Mouse (Mus musculus) neural tube, embryonic 12.5 days (tissue): Measurements from ENCODE around the gene Mogat2. TPM values are rescaled to one million over a fixed set of nuclear protein-coding genes. Genes with fewer than 3 reads are reported as not detected.

Experiments used
- ATAC-seq: fragments of 200-750 bp; cut with Nextera tagmentation; 2 replicates; pipeline ENCODE4 v1.8.0; 2017; ENCODE audit warnings: low read depth, mild to moderate bottlenecking, moderate TSS enrichment, moderate library complexity; ENCODE audit not compliant: low FRiP score
- H3K27ac ChIP-seq: fragments of 300-500 bp; sonication (generic); 2 replicates; pipeline ENCODE4 v1.5.1; 2016
- H3K27me3 ChIP-seq: fragments of 300-500 bp; sonication (generic); replicated peaks from 2 replicates; pipeline ENCODE4 v1.6.1; 2016; ENCODE audit warnings: mild to moderate bottlenecking
- H3K36me3 ChIP-seq: fragments of 300-500 bp; sonication (generic); 2 replicates; pipeline ENCODE4 v1.6.1; 2016; ENCODE audit warnings: mild to moderate bottlenecking
- H3K4me1 ChIP-seq: fragments of 300-500 bp; sonication (generic); 2 replicates; pipeline ENCODE4 v1.6.1; 2016
- H3K4me2 ChIP-seq: fragments of 300-500 bp; sonication (generic); replicated peaks from 2 replicates; pipeline ENCODE4 v1.6.1; 2016; ENCODE audit warnings: mild to moderate bottlenecking
- H3K4me3 ChIP-seq: fragments of 300-500 bp; sonication (generic); 2 replicates; pipeline ENCODE4 v1.5.1; 2016
- H3K9ac ChIP-seq: fragments of 300-500 bp; sonication (generic); 2 replicates; pipeline ENCODE4 v1.6.1; 2016; ENCODE audit warnings: mild to moderate bottlenecking
- H3K9me3 ChIP-seq: fragments of 300-500 bp; sonication (generic); 2 replicates; pipeline ENCODE4 v1.6.1; 2016; ENCODE audit warnings: mild to moderate bottlenecking
- WGBS: fragments of 180-500 bp; shearing (Covaris S2); methylation state at CpG from one replicate; pipeline ENCODE4 v1.1.7; 2016; 5-methylcytosine and 5-hydroxymethylcytosine counted together
- polyA plus RNA-seq: library from polyadenylated mRNA; unstranded; fragments of >200 nt; fragmentation: Nextera tagmentation; extraction: Ambion mirVana; gene quantifications from 2 replicates; pipeline ENCODE4 v1.2.1, GENCODE M21; 2016

Gene Mogat2
- polyA plus RNA-seq, 1 experiment from 2014 or later: 6.3 TPM

DNA sequence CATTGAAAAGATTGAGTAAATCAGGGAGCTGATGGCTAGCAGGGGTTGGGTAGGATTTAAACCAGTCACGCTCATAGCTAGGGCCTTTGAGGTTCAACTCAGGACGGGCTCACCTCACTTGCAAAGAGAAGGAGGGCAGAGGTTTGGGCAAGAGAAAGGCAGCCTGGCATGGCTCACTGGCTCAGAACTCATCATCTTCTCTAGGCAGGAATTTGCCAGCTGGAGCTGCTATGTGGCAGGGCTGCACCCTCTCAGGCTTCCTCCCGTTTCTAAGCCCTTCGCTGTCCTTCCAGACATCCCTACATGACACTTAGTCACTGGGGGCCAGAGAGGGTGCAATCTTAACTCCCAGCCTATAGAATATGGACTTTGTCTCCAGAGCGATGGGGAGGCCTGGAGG is 51.0 kb downstream of the Mogat2 start:
- WGBS: 81% methylated on average over 5 of the region's 5 CpGs
- no peak for ATAC-seq
- Histone ChIP-seq H3K4me3 (no peak overlapping the region), H3K4me1 (no peaks in the 10 kb centered on the region), H3K4me2 (no peak overlapping the region), H3K27ac (no peak overlapping the region), H3K36me3 (no peaks in the 10 kb centered on the region), H3K27me3 (no peaks in the 10 kb centered on the region), H3K9me3 (no peaks in the 10 kb centered on the region), H3K9ac (no peak overlapping the region)

GRCm38 (mm10) chr7:99185405-99185804 is 53.0 kb downstream of the Mogat2 start:
- Histone ChIP-seq H3K27me3 (0 out of 2 replicates have a peak, but pooled peaks cover 10% of the 10 kb centered on the region), H3K36me3 (no peaks in the 10 kb centered on the region), H3K9ac (no peak overlapping the region), H3K4me2 (no peak overlapping the region), H3K9me3 (no peaks in the 10 kb centered on the region), H3K4me3 (no peak overlapping the region), H3K27ac (no peak overlapping the region), H3K4me1 (no peaks in the 10 kb centered on the region)
- ATAC-seq: no peak
- WGBS: 95% methylated on average over 3 of the region's 3 CpGs

- no peak overlapping the region for H3K9ac ChIP-seq
- H3K4me1 ChIP-seq: no peaks in the 10 kb centered on the region
- H3K9me3 ChIP-seq: no peaks in the 10 kb centered on the region
- H3K4me2 ChIP-seq: no peak overlapping the region
- H3K36me3 ChIP-seq: no peaks in the 10 kb centered on the region
- H3K27ac ChIP-seq: no peak overlapping the region
- no peak overlapping the region for H3K4me3 ChIP-seq
- 80% methylated on average over 6 of the region's 6 CpGs for WGBS
- ATAC-seq: no peak
- 0 out of 2 replicates have a peak, but pooled peaks cover 10% of the 10 kb centered on the region for H3K27me3 ChIP-seq
Observed at GRCm38 (mm10) chr7:99183751-99184150, 54.7 kb downstream of the Mogat2 start.

GRCm38 (mm10) chr7:99182432-99183172 is 55.8 kb downstream of the Mogat2 start, which contains the start of gene Dgat2:
Dgat2 (minus strand) TSS chr7:99182719.
- no peaks in the 10 kb centered on the region for H3K36me3 ChIP-seq
- H3K4me2 ChIP-seq: peak within 1 kb of the TSS; percentile 91
- H3K9me3 ChIP-seq: no peaks in the 10 kb centered on the region
- peak within 1 kb of the TSS; percentile 60 for H3K4me3 ChIP-seq
- peak within 1 kb of the TSS; percentile 69 for H3K9ac ChIP-seq
- peak; percentile 92 for ATAC-seq
- WGBS: 1% methylated on average over 63 of the region's 63 CpGs
- H3K4me1 ChIP-seq: no peaks in the 10 kb centered on the region
- H3K27ac ChIP-seq: peak within 1 kb of the TSS; percentile 57; the same call in 1 of the 2 replicates
- H3K27me3 ChIP-seq: 0 out of 2 replicates have a peak, but pooled peaks cover 10% of the 10 kb centered on the region

- 0 out of 2 replicates have a peak, but pooled peaks cover 10% of the 10 kb centered on the region for H3K27me3 ChIP-seq
- peak overlapping the region; percentile 91 for H3K4me2 ChIP-seq
- no peaks in the 10 kb centered on the region for H3K4me1 ChIP-seq
- no peaks in the 10 kb centered on the region for H3K36me3 ChIP-seq
- H3K27ac ChIP-seq: no peak overlapping the region; the same call in 1 of the 2 replicates
- 21% methylated on average over 14 of the region's 14 CpGs for WGBS
- peak; percentile 64; the same call in 1 of the 2 replicates for ATAC-seq
- H3K9ac ChIP-seq: peak overlapping the region; percentile 69
- H3K9me3 ChIP-seq: no peaks in the 10 kb centered on the region
- peak overlapping the region; percentile 60 for H3K4me3 ChIP-seq
Observed at GRCm38 (mm10) chr7:99181619-99182431, 56.6 kb downstream of the Mogat2 start.

- H3K9me3 ChIP-seq: no peaks in the 10 kb centered on the region
- no peaks in the 10 kb centered on the region for H3K36me3 ChIP-seq
- no peak for ATAC-seq
- no peaks in the 10 kb centered on the region for H3K4me1 ChIP-seq
- 92% methylated on average over 1 of the region's 1 CpGs for WGBS
- H3K9ac ChIP-seq: no peak overlapping the region
- 0 out of 2 replicates have a peak, but pooled peaks cover 10% of the 10 kb centered on the region for H3K27me3 ChIP-seq
- H3K4me3 ChIP-seq: no peak overlapping the region
- no peak overlapping the region for H3K4me2 ChIP-seq
- H3K27ac ChIP-seq: no peak overlapping the region
Observed at GRCm38 (mm10) chr7:99180162-99180561, 58.3 kb downstream of the Mogat2 start.

GRCm38 (mm10) chr7:99179271-99179670 is 59.1 kb downstream of the Mogat2 start:
- no peak overlapping the region for H3K9ac ChIP-seq
- ATAC-seq: no peak
- no peaks in the 10 kb centered on the region for H3K36me3 ChIP-seq
- H3K9me3 ChIP-seq: no peaks in the 10 kb centered on the region
- no peak overlapping the region for H3K4me2 ChIP-seq
- 0 out of 2 replicates have a peak, but pooled peaks cover 10% of the 10 kb centered on the region for H3K27me3 ChIP-seq
- 88% methylated on average over 9 of the region's 9 CpGs for WGBS
- H3K4me3 ChIP-seq: no peak overlapping the region
- H3K27ac ChIP-seq: no peak overlapping the region
- H3K4me1 ChIP-seq: no peaks in the 10 kb centered on the region

DNA sequence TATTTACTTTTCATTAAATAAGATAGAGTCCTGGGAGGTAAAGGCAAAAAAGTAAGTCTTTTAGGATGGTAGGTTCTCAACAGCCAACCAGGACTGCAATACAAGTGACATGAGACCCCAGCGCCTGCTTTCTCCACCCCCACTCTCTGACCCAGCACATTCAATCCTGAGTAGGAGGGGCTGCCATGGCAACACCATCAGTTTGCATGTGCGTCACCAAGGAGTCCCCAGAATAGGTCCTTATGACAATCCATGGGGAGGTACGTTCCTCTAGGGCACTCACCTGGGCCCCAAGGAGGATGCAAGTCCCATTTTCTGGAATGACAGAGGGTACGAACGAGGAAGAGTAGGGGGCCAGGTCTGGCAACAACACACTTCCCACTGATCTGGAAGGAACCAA is 61.0 kb downstream of the Mogat2 start:
- Histone ChIP-seq H3K27me3 (0 out of 2 replicates have a peak, but pooled peaks cover 10% of the 10 kb centered on the region), H3K9me3 (no peaks in the 10 kb centered on the region), H3K27ac (no peak overlapping the region), H3K36me3 (no peaks in the 10 kb centered on the region), H3K9ac (no peak overlapping the region), H3K4me1 (no peaks in the 10 kb centered on the region), H3K4me3 (no peak overlapping the region), H3K4me2 (no peak overlapping the region)
- no peak for ATAC-seq
- 65% methylated on average over 5 of the region's 5 CpGs for WGBS

DNA sequence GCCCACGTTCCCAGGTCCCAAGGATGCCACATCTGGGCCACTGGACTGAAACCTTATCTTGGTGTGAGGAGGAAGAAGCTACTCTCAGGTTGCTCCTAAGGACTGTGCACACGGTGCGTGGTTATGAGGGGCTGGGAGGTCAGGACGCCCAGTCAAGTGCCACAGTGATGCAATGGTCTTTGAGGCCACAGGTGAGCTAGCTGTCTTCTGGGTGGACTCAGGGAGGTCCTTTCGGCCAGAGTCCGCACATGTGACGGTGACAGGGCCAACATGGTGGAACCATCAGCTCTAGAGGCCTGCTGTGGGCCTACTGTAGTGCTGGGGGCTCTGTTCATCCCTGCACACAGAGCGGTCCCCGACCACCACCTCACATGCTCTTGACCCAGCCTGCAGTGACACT is 62.8 kb downstream of the Mogat2 start:
- Histone ChIP-seq H3K9me3 (no peaks in the 10 kb centered on the region), H3K9ac (no peak overlapping the region), H3K36me3 (no peaks in the 10 kb centered on the region), H3K27me3 (0 out of 2 replicates have a peak, but pooled peaks cover 2% of the 10 kb centered on the region), H3K27ac (no peak overlapping the region), H3K4me2 (no peak overlapping the region), H3K4me1 (no peaks in the 10 kb centered on the region), H3K4me3 (no peak overlapping the region)
- WGBS: 89% methylated on average over 9 of the region's 9 CpGs
- no peak for ATAC-seq

DNA sequence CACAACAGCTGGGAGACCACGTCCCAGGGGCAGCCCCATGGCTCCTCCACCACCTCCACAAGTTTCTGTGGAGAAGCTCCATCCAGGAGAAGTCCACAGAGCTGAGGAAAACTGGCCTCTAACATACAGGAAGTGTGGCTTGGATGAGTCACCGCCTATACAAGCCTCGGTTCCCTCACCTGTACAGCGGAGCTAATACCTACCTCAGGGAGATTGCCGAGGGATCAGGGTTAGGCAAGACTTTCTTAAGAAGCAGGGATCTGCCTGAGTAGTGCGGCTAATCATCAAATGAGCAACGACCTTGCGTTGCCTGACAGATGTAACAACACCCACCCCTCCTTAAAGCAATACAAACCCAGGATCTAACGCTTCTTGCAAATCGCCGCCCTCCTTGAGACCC is 63.3 kb downstream of the Mogat2 start:
- 82% methylated on average over 11 of the region's 11 CpGs for WGBS
- no peaks in the 10 kb centered on the region for H3K4me1 ChIP-seq

GRCm38 (mm10) chr7:99174006-99174405 is 64.4 kb downstream of the Mogat2 start:
- WGBS: 87% methylated on average over 4 of the region's 4 CpGs
- no peaks in the 10 kb centered on the region for H3K36me3 ChIP-seq
- H3K4me2 ChIP-seq: no peak overlapping the region
- H3K27ac ChIP-seq: no peak overlapping the region
- no peaks in the 10 kb centered on the region for H3K9me3 ChIP-seq
- no peak for ATAC-seq
- no peaks in the 10 kb centered on the region for H3K27me3 ChIP-seq
- no peak overlapping the region for H3K9ac ChIP-seq
- no peaks in the 10 kb centered on the region for H3K4me1 ChIP-seq
- no peak overlapping the region for H3K4me3 ChIP-seq

More for the DNA sequence above, 63.3 kb downstream of the Mogat2 start:
- ATAC-seq: no peak
- H3K4me2 ChIP-seq: no peak overlapping the region
- no peak overlapping the region for H3K27ac ChIP-seq
- no peaks in the 10 kb centered on the region for H3K27me3 ChIP-seq
- H3K9ac ChIP-seq: no peak overlapping the region
- H3K4me3 ChIP-seq: no peak overlapping the region
- no peaks in the 10 kb centered on the region for H3K9me3 ChIP-seq
- H3K36me3 ChIP-seq: no peaks in the 10 kb centered on the region

- H3K9ac ChIP-seq: no peak overlapping the region
- no peak for ATAC-seq
- no peaks in the 10 kb centered on the region for H3K4me1 ChIP-seq
- H3K27me3 ChIP-seq: no peaks in the 10 kb centered on the region
- H3K36me3 ChIP-seq: no peaks in the 10 kb centered on the region
- H3K4me3 ChIP-seq: no peak overlapping the region
- no peak overlapping the region for H3K27ac ChIP-seq
- H3K4me2 ChIP-seq: no peak overlapping the region
- 90% methylated on average over 6 of the region's 6 CpGs for WGBS
- no peaks in the 10 kb centered on the region for H3K9me3 ChIP-seq
Observed at GRCm38 (mm10) chr7:99172898-99173297, 65.5 kb downstream of the Mogat2 start.
